Mouse (Mus musculus) retina, adult 2 months (tissue): ENCODE data around the gene Elfn2.

Experiments used
- DNase-seq: peaks from one replicate; pipeline ENCODE4 v3.0.0-alpha.2; 2012; ENCODE audit warnings: low read depth, low spot score

Gene Elfn2

GRCm38 (mm10) chr15:78718290-78719250 lies at the start of gene Elfn2:
Elfn2 (minus strand) TSS chr15:78718771.
- no peak for DNase-seq

DNA sequence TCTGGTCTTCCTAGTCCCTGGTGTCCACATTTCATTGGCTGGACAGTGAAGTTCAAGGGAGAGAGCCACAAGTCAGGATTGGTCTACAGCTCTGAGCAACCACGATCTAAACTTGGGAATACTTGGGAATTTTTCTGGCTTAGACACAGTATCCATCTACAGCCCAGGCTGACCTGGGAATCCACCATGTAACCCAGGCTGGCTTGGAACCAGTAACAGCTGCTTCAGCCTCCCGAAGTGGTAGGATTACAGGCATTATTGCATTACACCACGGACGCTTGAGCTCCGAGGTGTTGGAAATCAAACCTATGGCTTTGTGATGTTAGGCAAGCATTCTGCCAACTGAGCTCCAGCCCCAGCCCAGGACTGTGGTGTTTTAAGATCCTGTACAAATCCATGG lies 45.1 kb upstream of the Elfn2 start:
- DNase-seq, result no peak

GRCm38 (mm10) chr15:78763210-78763609 lies 44.6 kb upstream of the Elfn2 start:
- no peak for DNase-seq

- no peak for DNase-seq
These were observed 42.5 kb upstream of the Elfn2 start for GRCm38 (mm10) chr15:78761112-78761511.

GRCm38 (mm10) chr15:78758132-78758531 lies 39.6 kb upstream of the Elfn2 start:
- no peak for DNase-seq

DNA sequence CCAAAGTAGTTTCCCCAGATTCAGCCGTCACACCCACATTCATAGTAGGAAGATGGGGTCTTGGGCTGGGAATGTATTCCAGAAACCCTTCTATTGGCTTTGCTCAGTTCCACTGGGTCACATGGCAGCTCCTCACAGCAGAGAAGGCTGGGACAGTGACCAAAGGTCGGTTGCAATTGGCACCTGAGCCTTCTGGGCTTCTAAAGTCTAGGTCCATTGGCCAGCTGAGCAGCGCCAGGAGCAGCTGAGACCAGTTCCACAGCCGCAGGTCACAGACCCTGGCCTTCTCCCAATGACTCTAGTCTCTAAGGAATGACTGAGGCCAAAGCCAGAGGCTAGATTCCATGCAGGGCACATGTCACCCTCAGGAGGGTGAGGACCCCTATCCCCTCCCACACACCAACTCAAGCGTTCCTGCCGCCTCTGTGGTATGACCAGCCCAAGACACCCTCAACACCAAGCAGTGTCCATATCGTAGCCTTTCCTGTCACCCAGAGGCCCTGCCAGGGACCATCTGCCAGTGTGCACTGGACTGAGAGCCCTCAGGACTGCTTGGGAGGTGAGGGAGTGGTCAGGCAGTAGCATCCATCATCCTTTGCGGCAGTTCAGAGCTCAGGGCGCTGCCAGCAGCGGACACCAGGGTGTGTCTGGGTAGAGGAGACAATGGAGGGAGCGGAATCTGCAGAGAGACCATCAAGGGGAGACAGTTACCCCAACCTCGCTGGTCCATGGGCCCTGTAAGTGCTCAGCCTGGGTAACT lies 37.6 kb upstream of the Elfn2 start:
- DNase-seq, result no peak

DNA sequence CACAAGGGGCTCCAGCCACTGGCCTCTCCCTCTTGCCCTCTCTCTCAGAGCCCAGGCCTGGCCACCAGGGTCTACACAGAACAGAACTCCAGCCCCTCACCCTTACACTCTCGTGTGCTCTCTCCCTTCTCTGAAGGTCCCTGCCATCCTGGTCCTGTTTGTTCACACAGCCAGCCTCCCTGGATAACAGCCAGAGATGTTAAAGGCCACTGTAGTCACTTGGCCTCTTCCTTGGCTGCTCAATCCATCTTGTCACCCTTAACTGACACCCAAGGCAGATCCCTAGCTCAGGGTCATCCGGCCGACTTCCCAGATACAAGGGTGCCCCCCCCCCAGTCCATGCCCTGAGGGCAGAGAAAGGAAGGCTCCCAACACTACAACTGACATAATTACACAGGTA lies 36.7 kb upstream of the Elfn2 start:
- DNase-seq, result no peak

DNA sequence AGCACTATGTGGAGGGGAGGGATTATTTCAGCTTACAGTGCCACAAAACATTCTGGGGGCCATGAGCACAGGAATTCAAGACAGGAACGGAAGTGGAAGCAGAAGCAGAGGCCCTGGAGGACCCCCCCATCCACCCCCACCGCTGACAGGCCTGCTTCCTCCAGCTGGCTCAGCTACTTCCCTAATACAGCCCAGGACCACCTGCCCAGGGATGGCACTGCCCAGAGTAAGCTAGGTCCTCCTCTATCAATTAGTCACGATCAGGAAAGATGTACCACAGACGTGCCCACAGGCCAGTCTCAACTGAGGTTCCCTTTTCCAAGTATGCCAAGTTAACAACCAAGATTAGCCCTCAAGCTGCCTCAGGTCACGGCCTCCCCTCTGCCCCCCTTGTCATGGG lies 35.6 kb upstream of the Elfn2 start:
- DNase-seq, result no peak

- DNase-seq, result no peak
These were observed 34.4 kb upstream of the Elfn2 start for GRCm38 (mm10) chr15:78752991-78753390.

DNA sequence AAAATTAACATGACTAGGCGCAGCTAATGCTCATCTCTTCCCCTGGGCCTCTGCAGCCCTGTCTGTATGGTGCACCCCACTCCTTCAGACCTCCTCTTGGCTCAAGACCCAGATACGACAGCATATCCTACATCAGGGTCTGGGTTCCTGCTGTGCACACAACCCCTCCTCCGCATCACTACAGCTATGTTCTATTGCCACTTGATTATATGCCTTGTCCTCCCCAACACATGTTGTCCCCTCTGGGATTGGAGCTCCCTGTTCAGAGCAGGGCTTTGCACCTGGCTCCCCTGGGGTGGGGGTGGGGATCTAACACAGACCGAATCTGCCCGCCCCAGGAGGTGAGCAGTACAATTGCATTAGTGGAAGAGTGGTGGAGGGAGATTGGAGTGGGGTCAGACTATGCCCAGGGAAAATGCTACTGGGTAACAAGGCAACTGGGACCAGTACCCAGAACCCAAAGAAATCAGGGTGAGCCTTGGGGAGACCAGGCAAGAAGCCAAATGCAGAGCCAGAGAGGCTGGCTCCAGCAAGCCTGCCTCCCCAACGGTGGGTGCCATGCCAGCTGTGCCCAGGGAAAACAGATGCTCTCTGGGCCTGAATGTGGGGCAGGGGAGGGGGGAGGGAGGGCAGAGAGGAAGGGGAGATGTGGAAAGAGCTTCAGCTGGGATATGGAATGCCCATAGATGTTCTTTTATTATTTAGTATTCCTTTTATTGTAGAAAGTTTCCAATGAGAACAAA lies 32.2 kb upstream of the Elfn2 start:
- DNase-seq, result no peak

- DNase-seq, result no peak
These were observed 31.3 kb upstream of the Elfn2 start for GRCm38 (mm10) chr15:78749855-78750254.

- DNase-seq, result peak; percentile 64
These were observed 25.6 kb upstream of the Elfn2 start for GRCm38 (mm10) chr15:78744206-78744605.

DNA sequence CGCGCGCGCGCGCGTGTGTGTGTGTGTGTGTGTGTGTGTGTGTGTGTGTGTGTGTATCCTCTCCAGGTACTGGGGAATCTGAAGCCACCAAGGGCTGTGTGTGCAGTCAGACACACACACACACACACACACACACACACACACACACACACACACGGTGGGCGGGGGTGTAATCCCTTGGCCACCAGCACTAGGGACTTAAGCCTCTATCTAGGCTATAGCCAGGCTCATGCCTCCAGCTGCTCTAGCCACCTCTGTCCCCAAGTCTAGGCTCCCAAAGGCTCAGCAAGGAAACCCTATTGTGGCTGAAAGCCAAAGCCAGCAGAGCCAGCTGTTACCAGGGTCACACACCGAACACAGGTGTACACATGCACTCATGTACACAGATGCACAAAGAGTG lies 24.3 kb upstream of the Elfn2 start:
- peak; percentile 67 for DNase-seq

DNA sequence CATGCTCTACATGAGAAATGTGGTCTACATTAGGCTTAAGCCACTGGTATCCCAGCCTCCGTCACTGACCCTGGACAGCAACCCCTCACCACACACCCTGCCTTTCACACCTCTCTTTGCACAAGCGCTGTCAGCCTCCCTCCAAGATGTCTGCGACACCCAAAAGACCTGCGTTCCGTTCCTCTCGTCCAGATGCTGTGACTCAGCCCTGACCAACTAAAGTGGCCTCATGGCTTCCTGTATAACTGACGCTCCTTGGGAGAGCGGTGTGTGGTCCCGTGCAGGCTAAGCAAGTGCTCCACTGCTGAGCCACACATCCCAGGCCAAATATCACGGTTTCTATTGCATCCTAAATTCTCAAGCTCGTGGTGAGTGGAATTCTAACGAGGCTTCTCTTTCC lies 22.1 kb upstream of the Elfn2 start:
- DNase-seq, result no peak

DNA sequence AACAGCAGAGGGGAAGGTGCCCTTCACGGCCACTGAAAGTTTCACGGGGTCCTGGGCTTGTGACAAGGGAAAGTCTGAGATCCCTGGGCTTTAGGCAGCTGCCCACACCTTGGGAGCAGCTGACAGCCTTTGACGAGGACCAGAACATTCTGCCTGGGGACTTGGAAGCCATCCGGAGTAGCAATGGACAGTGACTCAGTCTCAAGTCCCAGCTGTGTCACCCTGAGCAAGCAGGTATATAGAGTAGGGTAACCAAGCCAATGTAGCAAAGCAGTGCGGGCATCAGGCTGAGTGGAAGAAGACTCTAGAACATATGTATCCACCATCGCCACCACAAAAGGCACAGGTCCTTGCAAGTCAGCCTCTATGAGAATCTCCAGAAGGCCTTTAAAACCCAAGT lies 18.6 kb upstream of the Elfn2 start:
- no peak for DNase-seq

- no peak for DNase-seq
These were observed 18.1 kb upstream of the Elfn2 start for GRCm38 (mm10) chr15:78736681-78737100.

DNA sequence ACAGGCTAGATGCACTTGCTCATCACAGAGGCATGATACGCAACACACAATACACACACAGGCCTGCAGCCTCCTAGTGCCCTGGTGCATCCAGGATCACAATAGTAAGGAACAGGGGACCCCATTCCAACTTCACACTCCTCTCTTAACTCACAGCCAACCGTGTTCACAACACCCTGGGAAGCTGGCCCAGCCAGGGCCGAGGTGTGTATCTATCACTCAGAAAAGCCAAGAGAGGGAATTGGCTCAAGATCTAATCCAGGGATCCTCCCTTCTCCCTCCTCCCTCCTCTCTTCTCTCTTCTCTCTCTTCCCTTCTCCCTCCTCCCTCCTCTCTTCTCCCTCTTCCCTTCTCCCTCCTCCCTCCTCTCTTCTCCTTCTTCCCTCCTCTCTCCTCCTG lies 17.6 kb upstream of the Elfn2 start:
- no peak for DNase-seq

- DNase-seq, result no peak
These were observed 17.0 kb upstream of the Elfn2 start for GRCm38 (mm10) chr15:78735431-78736180.

DNA sequence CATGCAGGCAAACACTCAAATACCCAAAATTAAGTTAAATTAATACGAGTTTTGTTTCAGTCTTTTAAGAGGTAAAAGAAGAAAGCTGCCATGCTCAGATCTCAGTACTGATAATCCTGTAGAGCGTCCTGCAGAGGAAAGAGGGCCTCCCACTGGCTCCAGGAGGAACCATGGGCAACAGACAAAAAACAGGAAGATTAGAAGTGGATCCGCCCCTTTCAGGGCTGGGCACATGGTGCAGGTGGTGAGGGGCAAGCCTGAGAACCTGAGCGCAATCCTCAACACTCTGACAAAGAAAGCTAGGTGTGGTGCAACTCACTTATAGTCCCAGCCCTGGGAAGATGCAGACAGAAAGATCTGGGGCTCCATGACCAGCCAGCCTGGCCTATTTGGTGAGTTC lies 13.3 kb upstream of the Elfn2 start:
- DNase-seq, result no peak

DNA sequence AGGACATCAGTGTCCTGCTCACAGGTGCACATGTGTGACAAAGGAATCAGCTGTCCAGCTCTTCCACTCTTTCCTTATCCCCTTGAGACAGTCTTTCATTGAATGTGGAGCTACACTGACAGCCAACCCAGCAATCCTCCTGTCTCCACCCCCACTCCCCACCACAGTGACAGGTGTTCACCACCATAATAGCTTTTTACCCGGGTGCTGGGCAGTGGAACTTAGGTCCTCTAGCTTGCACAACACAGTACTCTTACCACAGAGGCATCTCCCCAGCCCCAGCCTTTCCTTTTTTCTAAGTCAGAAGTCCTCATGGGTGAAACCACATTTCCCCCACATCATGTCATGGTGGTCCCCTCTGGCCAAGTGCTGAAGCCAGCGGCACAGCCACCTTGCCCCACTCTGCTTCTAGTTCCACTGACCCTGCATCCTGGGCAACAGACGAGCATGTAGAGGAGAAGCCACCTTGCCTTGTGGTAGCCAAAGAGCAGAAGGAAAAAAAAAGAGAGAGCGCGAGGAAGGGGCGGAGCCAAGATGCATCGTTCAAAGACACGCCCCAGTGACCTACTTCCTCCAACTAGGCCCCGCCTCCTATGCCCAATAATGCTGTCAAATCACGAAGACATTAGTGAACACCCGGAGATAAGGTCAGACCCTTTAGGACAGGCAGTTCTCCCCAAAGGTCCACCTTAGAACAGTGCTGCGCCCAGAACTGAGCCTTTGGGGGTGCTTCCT lies 11.9 kb upstream of the Elfn2 start:
- DNase-seq, result no peak

GRCm38 (mm10) chr15:78726697-78727096 lies 8.1 kb upstream of the Elfn2 start:
- no peak for DNase-seq
